Mouse (Mus musculus): ENCODE results near the gene Dclk2. TPM values are rescaled to one million over a fixed set of nuclear protein-coding genes. Genes with fewer than 3 reads are reported as not detected.

Dclk2 gene
- total RNA-seq (2021) = 10 to 100 TPM in 1 of 2 experiments, 1 to 10 TPM in 1; 7.0 to 10.0 TPM
- long read RNA-seq, experiment 1, full-length matches to known transcripts = 2 of 11 reads
- long read RNA-seq, experiment 1, partial matches to known transcripts = 1 of 11 reads
- long read RNA-seq, experiment 1, other reads (novel, unspliced or antisense) = 8 of 11 reads
- long read RNA-seq, experiment 2, full-length matches to known transcripts = 2 of 16 reads
- long read RNA-seq, experiment 2, partial matches to known transcripts = 1 of 16 reads
- long read RNA-seq, experiment 2, other reads (novel, unspliced or antisense) = 13 of 16 reads

DNA sequence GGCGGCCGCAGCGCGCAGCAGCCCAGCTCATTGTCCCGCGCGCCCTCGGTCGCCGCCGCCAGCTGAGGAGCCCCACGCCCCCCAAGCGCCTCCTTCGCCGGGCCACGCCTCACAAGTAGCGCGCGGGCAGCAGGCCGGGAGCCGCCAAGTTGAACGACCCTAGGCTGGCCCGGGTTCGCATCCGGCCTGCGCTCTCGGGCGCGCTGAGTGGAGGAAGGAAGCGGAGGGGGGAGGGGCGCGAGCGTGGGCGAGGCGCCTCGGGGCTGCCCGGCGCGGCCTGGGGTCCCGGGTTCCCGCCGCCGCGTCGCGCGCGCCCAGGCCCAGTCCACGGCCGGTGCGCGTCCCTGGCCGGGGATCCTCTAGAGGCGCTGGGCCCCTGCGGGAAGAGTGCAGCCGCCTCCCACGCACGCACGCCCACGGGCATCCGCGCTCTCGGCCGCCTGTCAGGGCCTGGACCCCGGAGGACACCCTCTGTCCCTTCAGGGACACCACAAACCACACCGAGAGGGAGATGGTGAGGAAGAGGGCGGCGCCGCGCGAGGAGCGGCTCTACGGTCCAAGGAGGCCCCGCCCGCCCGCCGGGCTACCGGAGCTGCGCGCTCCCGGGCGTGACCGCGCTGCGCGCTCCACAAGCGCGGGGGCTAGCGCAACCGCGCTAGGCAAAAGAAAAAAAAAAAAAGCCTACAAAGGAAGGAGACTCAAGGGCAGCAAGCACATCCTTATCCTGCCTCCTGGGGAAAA lies at the start of gene Dclk2:
TSS of gene Dclk2 (minus strand) at position 510 of the 741 bp plus-strand sequence.
- peak; percentile 45 to 68 for DNase-seq (ENCODE audit: low spot score in 2 of 2)

GRCm38 (mm10) chr3:86962665-86963435 lies 42.2 kb upstream of the Dclk2 start:
- no peak for DNase-seq (ENCODE audit: low spot score in 2 of 2)

DNA sequence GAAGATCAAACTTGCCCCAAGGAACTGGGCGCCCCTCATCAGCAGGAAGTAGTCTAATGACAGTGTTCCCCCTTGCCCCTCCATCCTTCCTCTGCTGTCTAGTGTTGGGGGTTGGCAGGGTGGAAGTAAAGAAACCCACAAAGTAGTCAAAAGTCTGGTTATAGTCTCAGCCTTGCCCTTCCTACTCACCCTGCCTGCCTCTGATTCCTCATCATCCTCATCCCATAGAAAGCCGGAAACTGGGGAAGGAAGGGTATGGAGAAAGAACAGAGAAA lies 40.7 kb upstream of the Dclk2 start:
- DNase-seq (ENCODE audit: low spot score in 2 of 2) = no peak

DNA sequence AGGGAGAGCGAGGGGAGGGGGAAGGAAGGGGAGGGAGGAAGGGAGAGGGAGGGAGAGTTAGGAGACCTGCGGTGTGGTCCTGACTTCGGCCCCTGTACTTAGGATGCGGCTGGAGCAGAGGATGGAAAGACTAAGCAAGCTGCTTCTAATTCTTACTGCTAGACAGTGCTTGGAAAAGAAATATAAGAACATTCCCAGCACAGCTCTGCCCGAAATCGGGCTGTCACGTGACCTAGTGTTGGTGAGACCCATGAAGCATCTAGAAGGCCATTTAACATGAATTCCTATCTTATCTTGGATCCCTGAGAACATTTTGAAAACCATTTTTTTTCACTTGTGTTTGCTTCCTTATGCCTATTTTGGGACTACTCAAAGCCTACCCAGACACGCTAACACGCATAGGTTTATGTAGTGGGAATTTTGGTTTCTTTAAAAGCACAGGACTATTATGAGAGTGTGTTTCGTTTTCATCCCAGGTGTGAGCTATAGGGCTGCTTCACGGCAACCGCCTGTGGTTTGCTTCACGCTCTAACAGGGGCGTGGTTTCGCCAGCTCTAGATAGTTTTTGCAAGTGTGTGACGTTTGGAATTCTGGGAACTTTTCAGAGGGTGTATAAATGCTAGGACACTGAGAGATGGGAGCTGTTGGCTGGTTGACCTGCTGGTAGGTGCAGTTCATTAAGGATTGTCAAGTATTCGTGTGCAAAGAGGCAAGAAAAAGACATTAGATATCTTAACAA lies 40.2 kb upstream of the Dclk2 start:
- no peak for DNase-seq (ENCODE audit: low spot score in 2 of 2)

GRCm38 (mm10) chr3:86959088-86959487 lies 38.4 kb upstream of the Dclk2 start:
- DNase-seq (ENCODE audit: low spot score in 2 of 2) = no peak

- DNase-seq (ENCODE audit: low spot score in 2 of 2) = no peak
Measured at GRCm38 (mm10) chr3:86955376-86955775, 34.7 kb upstream of the Dclk2 start.

DNA sequence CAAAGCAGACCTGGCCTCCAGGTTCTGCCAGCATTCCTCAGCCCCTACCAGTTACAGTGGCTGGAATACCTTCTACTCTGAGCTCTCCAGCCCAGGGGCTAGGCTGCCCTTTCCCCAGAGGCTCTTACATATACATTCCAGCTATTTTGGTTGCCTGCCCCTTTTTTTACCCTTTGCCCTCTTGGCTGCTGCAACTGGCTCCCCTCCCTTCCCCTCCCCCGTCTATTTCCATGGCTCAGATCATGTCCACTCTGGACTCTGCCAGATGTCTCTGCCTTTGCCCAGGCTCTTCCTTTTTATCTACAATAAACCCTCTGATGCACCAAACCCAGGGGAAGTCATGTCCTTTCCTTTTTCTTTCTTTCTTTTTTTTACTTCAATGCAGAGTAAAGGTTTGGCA lies 33.9 kb upstream of the Dclk2 start:
- DNase-seq (ENCODE audit: low spot score in 2 of 2) = no peak

GRCm38 (mm10) chr3:86953819-86954218 lies 33.2 kb upstream of the Dclk2 start:
- no peak for DNase-seq (ENCODE audit: low spot score in 2 of 2)

GRCm38 (mm10) chr3:86950652-86951051 lies 30.0 kb upstream of the Dclk2 start:
- no peak for DNase-seq (ENCODE audit: low spot score in 2 of 2)

- no peak for DNase-seq (ENCODE audit: low spot score in 2 of 2)
Measured at GRCm38 (mm10) chr3:86936254-86936836, 15.7 kb upstream of the Dclk2 start.

- no peak for DNase-seq (ENCODE audit: low spot score in 2 of 2)
Measured at GRCm38 (mm10) chr3:86933446-86933845, 12.8 kb upstream of the Dclk2 start.

DNA sequence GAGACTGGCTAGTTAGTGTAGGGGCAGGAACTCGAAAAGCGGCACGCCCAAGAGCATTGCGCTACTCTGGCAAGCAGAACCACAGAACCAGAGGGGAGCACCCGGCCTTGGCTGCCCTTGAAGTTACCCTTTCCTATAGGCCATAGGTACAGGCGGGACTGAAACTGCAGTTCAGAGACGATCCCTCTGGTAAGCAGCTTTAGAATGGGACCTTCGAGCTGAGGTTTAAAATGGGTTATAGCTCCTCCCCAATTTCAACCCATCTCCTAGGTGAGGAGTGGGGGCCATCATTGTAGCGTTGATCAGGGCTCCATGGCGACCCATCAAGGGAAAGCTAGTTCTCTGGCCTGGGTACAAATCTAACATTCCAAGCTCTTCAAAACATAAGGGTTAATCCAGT lies 3.0 kb upstream of the Dclk2 start:
- no peak for DNase-seq (ENCODE audit: low spot score in 2 of 2)

GRCm38 (mm10) chr3:86921181-86921975 lies 726 bp upstream of the Dclk2 start:
- DNase-seq (ENCODE audit: low spot score in 2 of 2) = no peak

GRCm38 (mm10) chr3:86919641-86920342 lies 860 bp downstream of the Dclk2 start:
- peak in 1 of 2 experiments; percentile 31 for DNase-seq (ENCODE audit: low spot score in 2 of 2)

DNA sequence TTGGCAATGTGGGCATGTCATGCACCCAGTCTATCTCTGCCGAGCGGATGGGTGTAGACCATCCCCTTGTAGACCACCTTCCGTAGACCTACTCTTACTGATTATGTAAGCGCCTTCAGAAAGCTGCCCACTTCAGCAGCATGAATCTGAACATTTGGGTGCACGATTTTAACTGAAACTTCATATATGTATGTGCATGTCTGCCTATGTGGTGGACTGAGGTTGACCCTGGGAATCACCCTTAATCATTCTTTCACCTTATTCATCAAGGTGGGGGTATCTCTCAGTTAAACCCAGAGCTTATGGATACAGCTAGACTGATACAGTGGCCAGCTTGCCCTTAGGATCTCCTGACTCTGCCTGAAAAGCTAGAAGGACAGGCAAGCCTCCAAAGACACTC lies 3.6 kb downstream of the Dclk2 start:
- DNase-seq (ENCODE audit: low spot score in 2 of 2) = no peak

DNA sequence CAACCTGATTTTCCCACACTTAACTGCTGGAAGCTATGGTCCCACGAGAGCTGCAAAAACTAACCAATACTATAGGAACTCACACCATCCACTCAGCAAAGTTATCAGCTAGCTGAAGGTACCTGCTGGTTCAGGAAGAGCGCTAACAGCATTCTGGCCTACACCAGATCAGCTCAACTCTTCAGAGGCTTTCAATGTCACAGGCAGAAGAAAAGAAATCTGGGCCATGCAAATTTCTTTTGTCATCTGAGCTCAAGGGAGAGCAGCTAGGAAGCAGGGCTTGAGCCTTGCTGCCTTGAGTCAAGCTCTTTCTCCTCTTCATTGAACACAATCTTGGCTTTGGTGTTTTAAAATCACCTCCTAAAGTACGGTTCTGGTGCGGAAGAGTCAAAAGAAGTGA lies 4.0 kb downstream of the Dclk2 start:
- DNase-seq (ENCODE audit: low spot score in 2 of 2) = no peak

DNA sequence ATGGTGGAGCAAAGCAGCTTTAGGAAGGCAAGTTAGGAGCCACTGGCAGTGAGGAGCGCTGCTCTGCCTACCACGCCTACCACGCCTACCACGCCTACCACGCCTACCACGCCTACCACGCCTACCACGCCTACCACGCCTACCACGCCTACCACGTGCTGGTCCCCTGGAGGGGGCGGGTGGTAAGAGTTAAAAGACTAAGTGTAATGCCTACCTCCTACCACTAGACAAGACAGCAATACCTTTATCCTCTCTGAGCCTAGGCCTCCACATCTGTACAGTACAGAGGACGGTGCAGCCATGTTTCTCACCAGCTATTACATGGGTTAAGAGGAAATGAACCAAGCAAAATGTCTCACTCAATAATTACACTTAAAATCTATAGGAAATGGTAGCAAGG lies 5.4 kb downstream of the Dclk2 start:
- DNase-seq (ENCODE audit: low spot score in 2 of 2) = no peak

- no peak for DNase-seq (ENCODE audit: low spot score in 2 of 2)
Measured at GRCm38 (mm10) chr3:86914316-86914715, 6.3 kb downstream of the Dclk2 start.

GRCm38 (mm10) chr3:86898366-86898765 lies 22.3 kb downstream of the Dclk2 start:
- DNase-seq (ENCODE audit: low spot score in 2 of 2) = no peak

- DNase-seq (ENCODE audit: low spot score in 2 of 2) = no peak
Measured at GRCm38 (mm10) chr3:86897551-86897950, 23.1 kb downstream of the Dclk2 start.

All from gastrocnemius, postnatal 4 days (tissue).